Mouse (Mus musculus): ENCODE results near the gene Kcnn4.

DNA sequence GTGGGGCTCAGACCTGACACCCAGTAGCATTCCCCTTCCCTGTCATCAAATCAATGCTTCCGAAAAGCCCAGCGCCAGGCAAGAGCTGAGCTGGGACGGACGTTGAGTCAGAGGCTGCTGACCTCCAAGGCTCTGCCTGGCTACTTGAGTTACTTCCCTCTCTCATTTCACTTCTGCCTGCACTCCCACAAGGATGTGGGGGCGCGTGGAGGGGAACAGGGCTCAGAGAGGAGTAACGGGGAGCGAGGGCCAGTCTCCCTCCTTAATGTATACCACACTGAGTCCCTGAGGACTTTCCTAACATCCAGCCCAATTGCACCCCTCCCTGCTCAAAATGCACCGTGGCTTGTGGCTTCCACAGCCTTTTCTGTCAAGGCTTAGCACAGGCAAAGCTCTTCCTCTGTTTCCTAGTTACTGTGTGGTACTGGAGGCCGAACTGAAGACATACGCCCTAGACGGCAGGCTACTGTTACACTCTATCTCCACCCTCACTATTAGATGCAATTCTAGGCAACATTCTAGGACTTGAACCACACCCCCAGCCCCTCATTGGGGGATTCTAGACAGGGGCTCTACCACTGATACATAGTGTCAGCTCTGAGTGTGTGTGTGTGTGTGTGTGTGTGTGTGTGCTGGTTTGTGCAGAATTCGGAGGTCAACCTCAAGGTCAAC, 19.6 kb downstream of the Kcnn4 start:
- no peak for TF ChIP-seq CTCF (IDR thresholded peaks at IDR 0.05; ENCODE audit: borderline replicate concordance, control insufficient read depth, extremely low read depth, insufficient read depth, low read length, poor library complexity)
- TF ChIP-seq POLR2A (IDR thresholded peaks at IDR 0.05; ENCODE audit: control insufficient read depth, extremely low read depth, insufficient read depth, low read length, poor library complexity) = no peak
